Mouse (Mus musculus) urinary bladder, postnatal 14 days (tissue): ENCODE results near the gene Chkb.
A peak's percentile ranks its signal among the peaks of the same experiment; 100 is the strongest.

Experiments
- DNase-seq: peaks from one replicate; pipeline ENCODE4 v3.0.0; 2021; ENCODE audit warnings: low spot score

Chkb gene

DNA sequence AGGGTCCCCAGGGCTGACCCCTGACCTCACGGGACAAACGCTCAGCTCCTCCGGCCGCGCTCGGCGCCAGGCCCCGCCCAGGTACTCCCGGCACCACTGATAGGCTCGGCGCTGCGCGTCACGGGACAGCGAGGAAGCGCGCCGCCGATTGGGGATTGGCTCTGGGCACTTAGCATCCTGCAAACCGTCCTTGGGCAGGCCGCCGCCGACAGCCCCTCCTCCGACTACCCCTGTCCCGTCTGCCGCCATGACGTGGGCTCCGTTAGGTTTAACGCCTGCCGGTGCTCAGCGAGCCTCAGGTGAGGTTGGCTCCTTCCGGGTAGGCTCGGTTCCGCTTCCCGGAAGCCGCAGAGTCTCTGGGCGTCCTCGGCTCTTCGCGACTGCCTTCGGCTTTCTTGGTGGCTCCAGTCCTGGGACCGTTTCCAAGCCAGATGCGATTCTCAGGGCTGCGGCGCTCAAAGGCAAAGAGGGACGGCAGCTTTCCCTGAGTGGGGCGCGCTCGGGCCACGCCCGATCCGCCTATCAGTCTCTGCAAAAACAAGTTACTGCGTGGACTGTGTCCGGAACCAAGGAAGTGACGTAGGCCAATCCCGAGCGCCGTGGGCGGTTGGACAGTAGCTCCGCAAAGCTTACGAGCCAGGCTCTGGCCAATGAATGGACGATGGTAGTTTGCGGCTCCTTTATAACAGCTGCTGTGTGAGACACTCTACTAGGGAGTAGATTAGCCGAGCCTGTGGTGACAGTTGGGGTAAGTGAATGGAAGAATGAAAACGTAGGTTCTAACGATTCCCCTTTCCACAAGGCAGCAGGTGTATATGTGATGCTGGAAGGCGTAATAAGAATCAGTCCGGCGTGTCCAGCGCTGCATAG is at the start of gene Chkb, which contains the start of the genes C730034F03Rik and Gm44502:
Gene Chkb, minus strand, starts transcription at position 557 of the 870 bp plus-strand sequence.
Gene C730034F03Rik, plus strand, starts transcription at position 238 of the 870 bp plus-strand sequence.
Gene Gm44502, minus strand, starts transcription at position 345 of the 870 bp plus-strand sequence.
- peak; percentile 92 for DNase-seq

DNA sequence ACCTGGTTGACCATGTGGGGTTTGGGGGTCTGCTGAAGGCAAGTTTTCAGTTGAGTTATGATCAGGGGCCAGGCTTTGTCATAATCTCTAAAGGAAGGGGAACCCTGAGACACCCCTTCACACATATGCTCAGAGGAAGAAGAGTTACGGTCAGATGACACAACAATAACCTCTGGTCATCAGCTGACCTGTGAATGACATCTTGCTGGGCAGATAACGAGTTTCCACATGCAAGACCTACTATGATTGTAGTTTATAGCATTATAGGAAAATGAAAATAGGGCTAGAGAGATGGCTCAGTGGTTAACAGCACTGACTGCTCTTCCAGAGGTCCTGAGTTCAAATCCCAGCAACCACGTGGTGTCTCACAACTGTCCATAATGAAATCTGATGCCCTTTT is 48.9 kb upstream of the Chkb start:
- no peak for DNase-seq

DNA sequence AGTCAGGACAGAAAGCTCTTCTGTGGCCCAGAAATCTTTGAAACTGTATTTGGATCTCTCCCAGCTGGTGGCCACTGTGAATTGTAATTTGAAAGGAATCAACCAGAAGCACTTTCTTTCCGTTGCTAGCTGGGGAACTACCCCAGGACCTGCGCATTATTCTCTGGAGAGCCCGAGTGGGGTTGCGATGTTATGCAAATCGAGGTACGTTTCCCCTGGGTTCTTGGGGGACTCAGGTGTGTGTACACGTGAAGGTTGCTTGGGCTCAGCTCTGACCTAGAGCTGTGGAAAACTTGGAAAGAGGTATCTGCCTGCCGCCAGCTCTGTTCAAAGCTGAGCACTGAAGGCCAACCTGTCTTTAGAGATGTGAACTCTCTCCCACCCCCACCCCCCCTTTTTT is 48.1 kb upstream of the Chkb start:
- no peak for DNase-seq

DNA sequence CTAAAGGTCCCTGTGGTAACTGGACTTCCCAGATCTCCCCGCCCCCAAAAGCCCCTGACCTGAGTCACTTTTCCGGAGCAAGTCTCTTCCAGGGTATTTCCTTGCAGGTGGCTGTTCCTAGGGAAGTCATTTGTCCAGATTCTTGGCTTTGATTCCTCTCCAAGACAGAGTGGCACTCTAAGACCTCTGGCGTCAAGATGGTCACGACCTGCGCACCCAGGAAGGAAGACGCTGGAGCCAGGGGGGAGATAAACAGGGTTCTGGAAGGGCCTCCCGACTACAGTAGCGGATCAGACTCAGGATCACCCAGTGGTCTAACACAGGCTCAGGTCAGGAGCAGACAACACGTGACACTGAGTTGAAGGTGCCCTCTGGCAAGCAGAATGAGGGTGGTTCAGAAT is 47.4 kb upstream of the Chkb start, which contains the start of gene Arsa:
Gene Arsa, minus strand, starts transcription at position 335 of the 401 bp plus-strand sequence.
- no peak for DNase-seq

DNA sequence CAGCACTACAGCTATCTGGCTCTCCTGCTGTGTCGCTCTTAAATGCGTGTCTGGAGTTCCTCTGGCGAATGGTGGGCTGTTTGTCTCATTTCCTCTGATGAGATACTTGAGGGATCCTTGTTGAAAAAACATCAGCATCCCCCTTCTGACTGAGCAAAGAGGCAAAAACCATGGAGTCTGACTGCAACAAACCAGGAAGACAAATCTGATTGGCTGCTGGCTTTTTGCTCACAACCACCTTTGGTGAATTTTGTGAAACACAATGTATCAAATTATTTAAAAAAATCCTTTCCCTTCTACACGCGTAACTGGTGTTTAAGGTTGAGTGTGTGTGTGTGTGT is 46.7 kb upstream of the Chkb start:
- no peak for DNase-seq

DNA sequence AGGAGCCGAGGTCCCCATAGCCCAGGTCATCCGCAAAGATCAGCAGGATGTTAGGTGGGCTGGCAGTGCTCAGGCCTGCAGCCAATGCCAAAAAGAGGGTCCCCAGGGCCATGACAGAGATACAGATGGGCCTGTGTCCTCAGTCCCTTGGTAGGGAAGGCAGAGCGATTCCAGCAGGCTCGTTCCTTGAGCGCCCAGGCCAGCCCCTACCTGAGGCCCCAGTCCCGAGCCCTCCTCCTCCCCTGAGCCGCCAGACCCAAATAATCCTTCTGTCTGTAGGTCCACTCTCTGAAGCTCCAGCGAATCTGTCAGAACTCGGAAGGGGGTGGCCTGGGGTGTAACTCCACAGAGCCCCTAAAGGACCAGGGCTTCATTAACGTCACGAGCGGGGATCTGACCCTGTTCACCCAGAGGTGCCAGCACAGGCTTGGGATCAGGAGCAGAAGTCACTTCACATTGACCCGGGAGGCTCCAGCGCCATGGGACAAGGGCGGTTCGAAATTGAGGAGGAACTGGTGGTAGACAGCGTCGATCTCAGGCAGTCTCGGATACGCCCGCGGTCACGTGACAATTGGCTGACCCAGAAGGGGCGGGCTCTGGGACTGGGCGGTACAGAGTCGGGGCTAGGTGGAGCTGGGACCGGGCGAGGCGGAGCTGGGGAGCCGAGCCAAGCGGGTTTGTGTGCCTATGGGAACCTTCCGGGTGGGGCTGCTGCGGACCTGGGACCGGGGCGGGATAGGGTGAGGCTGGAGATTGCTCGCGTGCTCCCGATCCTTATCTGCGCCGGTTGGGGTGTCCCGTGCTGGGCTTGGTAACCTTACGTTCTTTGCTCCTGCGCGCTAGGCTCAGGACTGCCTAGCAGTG is 46.1 kb upstream of the Chkb start:
- DNase-seq: peak; percentile 95

DNA sequence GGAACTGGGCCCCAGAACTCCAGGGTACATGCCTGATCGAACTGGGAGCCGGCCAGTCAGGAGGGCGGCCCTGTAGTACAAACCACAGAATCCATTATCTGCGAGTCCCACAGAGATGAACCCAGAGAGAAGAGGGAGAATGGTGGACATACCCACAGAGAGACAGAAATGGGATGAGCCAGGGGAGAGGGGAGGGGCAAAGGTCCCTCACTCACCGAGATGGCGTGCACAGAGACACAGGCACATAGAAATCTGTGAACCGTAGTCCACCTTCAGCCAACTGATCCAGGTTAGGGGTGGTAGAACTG is 45.5 kb upstream of the Chkb start:
- no peak for DNase-seq

DNA sequence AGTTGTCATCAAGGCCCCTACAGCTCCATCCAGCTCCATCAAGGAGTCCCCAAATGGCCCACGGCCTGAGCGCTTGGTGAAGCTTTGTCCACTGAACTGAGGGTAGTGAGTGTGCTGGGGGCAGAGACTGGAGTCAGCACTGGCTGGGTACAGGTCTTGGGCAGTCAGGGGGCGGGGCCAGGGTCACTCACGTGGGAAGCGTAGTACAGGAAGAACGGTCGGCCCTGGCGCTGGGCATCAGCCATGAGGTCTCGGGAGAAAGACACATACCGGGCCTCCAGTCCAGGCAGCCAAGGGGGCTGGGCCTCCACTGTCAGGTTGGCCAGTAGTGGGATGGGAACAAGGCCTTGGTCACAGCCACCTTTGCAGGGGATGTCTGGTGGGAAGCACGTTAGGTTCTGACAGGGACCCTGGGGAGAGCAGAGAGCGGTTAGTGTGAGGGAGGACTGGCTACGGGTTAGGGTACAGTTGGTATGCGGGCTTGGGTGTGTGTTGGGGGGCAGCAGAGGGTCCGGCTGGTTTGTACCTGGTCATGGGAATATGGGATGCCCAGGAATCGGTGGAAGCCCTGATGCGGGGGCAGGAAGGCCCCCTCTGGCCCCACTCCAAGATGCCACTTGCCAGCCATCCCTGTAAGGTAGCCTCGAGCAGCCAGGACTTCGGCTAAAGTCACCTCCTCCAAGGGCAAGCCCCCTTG is 45.0 kb upstream of the Chkb start:
- DNase-seq: no peak

DNA sequence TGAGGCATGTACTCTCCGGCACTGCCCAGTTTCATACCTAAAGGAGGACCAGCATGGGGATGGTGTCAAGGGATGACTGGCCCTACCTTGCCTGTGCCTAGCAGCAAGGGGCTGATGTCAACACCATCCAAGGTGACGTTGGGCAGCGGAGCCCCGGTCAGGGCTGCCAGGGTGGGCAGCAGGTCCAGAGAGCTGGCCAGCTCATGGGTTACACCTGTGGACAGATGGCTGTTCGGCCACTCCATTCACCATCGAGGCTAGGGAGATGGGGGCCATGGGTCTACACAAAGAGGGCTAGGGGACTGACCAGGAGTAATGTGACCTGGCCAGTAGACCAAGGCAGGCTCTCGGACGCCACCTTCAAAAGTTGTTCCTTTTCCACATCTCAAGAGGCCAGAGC is 44.2 kb upstream of the Chkb start:
- DNase-seq: no peak

DNA sequence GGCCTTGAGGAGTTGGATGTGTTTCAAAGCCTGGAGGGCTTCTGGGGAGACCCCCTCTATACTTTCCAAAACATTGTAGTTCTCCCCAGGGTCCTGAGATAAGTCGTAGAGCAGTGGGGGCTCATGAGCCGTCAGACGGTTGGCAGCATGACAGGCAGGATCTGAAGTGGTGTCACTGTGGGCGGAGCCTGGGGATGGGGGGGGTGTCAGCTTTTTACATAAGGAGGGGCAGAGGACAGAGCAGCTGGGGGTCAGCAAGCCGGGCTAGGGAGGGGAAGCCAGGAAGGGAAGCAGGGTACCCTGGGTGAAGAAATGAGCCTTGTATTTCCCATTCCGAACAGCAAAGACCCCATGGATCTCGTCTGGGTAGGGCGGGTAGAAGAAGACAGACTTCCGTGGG is 43.7 kb upstream of the Chkb start:
- DNase-seq: no peak

DNA sequence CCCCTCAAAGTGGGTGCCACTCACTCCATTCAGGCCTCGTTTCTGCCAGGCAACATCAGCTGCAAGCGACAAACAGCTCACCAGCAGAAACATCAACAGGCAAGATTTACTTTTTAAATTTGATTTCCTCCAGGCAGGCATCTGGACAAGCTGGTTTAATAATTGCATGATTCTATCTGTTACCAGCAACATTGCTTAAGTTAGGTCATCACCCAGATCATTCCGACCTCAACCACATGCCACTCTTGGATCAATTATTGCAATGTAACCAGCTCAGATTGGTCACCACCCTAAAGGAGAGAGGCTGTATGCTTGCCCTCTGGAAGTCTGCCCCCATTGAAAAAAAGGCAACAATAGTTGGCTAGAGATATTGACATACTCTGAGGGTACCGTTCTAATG is 41.8 kb upstream of the Chkb start:
- no peak for DNase-seq

DNA sequence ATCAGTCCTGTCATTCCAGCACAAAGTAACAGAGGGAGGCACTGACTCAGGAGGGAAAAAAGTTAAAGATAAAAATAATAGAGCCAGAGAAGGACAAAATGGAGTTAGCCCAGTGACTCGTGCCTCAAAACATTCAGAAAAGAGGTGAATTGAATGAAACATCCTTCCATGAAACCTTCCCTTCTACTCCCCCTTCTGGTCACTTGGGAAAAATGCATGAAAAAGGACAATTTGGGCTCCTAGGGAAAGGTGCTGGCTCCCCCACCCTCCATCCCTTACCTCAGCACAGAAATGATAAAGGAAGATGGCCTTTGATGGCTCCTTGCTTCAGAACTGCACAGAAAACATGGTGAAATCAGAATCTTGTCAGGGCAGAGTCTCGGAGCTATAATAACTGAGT is 38.9 kb upstream of the Chkb start:
- DNase-seq: no peak

DNA sequence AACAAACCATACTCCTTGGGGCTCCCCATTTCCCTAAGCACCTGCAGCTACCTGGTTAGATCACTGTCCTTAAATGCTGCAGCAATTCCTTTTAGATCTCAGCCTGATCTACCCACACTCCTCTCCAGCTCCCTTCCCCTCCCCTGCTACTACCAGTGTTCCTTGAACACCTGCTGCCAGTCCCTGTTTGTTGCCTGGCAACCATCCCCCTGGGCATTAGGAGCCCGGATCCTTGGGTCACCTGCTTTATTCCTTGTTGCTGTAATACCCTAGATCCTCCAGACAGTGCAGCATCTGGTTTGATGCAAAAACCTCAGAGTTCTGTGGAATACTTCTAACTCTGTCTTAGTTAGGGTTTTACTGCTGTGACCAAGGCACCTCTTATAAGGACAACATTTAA is 35.3 kb upstream of the Chkb start:
- DNase-seq: no peak

DNA sequence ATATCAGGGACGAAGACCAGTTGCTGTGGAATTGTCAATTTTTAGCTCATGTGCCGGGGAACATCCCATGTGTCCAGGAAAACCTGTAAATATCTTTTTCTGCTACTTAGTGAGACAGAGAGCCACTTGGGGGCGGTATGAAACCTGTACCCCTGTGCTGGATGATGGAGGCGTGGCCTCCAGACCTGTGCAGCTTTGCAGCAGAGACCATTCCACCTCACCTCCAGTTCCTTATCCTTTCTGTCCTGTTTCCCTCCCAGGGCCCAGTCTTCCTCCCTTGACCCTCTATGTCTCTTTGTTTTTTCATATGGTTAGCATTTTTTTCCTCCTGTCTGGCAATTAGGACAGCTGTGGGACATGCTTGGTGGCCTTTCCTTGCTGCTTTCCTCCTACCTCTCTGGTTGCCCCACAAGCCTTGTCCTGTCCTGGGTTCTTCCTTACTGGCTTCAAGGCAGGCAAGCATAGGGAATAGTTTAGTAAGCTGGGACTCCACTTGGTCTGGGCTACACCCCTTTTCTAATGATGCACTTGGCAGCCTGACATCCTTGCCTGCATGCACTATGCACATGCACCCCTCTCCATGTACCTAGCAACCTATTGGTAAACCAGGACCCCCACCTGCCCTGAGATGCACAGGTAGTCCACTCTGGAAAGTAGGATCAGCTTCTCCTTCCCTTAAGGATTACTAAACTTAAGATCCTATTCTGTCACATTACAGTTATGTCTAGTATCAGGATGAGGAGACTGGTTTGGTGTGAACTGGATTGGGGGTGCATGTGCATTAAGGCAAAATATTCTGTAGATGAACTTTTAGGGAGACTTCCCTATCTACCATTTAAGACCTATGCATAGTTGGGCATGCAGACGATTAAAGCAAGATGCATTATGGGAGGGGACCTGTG is 33.9 kb upstream of the Chkb start:
- DNase-seq: no peak

DNA sequence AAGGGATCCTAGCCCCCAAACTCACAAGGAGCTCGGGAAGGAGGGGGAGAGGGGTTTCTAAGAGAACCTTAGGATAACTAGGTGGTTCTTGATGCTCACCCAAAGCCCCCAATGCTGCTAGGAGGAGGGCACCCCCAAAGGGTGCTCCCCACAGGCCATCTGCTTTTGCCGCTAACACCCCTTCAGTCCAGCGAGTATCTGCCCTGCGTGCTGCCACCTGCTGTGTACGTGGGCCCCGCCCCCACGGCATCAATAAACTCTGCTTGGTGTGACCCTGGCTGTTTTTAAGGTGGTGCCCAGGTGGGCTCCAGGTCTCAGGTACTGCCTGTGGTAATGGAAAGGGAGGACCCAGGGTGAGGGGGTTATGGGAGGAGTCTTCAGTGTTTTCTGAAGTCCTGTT is 32.5 kb upstream of the Chkb start:
- no peak for DNase-seq

DNA sequence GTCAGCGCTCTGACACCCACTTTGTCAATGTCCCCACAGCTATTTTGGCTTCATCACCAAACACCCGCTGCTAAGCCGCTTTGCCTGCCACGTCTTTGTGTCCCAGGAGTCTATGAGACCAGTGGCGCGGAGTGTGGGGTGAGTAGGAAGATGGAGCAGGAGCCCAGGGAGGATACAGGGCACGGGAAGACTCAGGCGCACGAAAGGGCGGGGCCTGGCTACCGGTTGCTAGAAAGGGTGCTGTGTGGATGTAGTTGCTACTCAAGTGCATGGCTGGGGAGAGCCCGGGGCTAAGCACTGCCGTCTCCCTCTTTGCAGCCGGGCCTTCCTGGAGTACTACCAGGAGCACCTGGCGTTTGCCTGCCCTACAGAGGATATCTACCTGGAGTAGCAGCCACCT is 31.6 kb upstream of the Chkb start:
- no peak for DNase-seq

DNA sequence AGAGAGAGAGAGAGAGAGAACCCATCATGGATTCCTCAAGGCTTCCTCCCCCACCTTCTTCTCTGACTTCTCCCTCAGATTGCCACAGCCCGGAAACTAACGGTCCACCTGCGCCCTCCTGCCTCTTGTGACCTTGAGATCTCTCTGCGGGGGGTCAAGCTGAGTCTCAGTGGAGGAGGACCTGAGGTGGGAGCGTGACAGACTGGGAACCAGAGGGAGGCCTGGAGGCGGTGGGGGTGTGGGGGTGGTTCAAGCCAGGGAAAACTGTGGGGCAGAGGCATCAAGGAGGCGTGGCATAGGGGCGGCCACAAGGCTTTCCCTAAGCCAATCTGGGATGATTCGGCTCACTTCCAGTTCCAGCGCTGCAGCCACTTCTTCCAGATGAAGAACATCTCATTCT is 30.6 kb upstream of the Chkb start:
- no peak for DNase-seq

DNA sequence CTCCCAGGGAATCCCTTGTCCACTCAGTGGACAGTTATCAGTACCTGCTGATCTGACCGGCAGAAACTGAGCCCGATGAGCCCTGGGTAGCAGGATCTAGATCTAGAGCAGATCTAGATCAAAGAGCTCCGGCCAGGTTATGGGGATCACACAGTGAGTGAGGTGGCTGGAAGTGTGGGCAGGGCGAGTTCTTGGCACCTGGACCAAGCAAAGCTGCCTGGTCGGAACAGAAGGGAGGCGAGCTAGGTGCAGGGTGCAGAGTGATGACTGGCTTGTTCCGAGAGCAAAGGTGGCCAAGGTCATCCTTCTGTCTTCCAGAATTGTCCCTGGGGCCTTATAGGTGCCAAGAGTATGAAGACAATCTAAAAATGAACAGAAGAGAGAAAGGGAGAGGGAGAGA is 30.1 kb upstream of the Chkb start:
- DNase-seq: no peak

DNA sequence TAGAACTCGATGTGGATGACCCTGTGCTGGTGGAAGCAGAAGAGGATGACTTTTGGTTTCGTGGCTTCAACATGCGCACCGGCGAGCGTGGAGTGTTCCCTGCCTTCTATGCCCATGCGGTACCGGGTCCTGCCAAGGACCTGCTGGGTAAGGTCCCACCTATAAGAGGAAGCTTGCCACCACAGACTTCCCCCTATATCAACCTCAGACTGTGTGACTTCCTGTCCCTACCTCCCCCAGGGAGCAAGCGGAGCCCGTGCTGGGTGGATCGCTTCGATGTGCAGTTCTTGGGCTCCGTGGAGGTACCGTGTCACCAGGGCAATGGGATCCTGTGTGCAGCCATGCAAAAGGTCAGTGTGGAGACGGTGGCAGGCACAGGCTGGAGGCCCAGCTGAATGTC is 29.2 kb upstream of the Chkb start:
- DNase-seq: no peak

DNA sequence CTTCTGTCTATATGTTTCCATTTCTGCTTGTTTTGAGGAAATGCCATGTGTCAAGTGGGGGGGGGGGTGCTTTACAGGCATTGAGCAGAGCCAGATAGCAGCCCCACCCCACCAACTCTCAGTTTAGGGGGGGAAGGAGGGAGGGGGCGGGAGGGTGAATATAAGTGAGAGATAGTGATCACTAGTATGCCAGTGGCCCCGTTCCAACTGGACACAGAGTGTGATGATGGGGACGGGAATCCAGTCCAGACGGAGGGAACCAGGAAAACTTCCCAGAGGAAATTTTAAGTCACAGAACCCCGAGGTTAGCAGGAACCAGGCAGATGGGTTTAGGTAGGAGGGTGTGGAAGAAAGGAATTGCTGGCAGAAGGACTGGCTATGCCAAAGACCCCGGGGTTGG is 25.9 kb upstream of the Chkb start:
- DNase-seq: no peak

DNA sequence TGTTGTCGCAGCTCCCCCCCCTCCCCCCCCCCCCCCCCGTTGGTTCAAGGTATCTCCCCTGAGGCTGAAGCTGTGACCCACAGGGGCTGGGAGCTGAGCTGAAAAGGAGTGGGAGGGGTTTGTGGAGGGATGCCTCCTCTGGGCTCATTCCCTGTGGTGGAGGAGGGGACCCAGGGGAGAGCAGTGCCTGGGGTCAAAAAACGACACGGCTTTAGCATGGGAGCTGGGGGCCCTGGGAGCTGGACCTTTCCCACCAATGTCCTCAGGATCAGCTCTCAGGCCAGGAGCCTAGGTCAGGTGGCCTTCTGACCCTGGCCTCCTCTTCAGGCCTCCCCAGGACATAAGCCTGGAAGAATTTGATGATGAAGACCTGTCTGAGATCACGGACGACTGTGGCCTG is 25.1 kb upstream of the Chkb start:
- no peak for DNase-seq
